Mouse (Mus musculus): ENCODE data around the gene Mras. TPM values are rescaled to one million over a fixed set of nuclear protein-coding genes. Genes with fewer than 3 reads are reported as not detected.

Gene Mras
- polyA plus RNA-seq, 1 experiment from 2014 or later = 7.5 TPM

GRCm38 (mm10) chr9:99336538-99336937 lies 100.6 kb downstream of the Mras start:
- Histone ChIP-seq H3K4me1 (peaks cover 14% of the 10 kb centered on the region), H3K4me3 (no peak overlapping the region), H3K27ac (no peak overlapping the region), H3K9me3 (no peaks in the 10 kb centered on the region), H3K27me3 (ENCODE audit: insufficient read depth, poor library complexity, severe bottlenecking) (peaks cover 6% of the 10 kb centered on the region; the same call in 1 of the 2 replicates), H3K36me3 (no peaks in the 10 kb centered on the region)
- DNase-seq (ENCODE audit: low spot score) = no peak
- 83% methylated on average over 4 of the region's 4 CpGs for WGBS

Other genes starting within 250 kb of the Mras start
- gene Faiml, start 200.1 kb downstream of the Mras start, polyA plus RNA-seq (2016; fragmentation: Nextera tagmentation; extraction: Ambion mirVana) = not detected in 2 replicates
- gene Cep70, start 194.0 kb downstream of the Mras start, polyA plus RNA-seq (2016; fragmentation: Nextera tagmentation; extraction: Ambion mirVana) = 25.9 and 27.3 TPM in 2 replicates
- gene Esyt3, start 78.8 kb downstream of the Mras start, polyA plus RNA-seq (2016; fragmentation: Nextera tagmentation; extraction: Ambion mirVana) = 0.11 and 0.23 TPM in 2 replicates
- gene Nme9, start 14.1 kb upstream of the Mras start, polyA plus RNA-seq (2016; fragmentation: Nextera tagmentation; extraction: Ambion mirVana) = not detected in 2 replicates
- 22.7 and 26.3 TPM in 2 replicates for gene Armc8, start 131.5 kb upstream of the Mras start, polyA plus RNA-seq (2016; fragmentation: Nextera tagmentation; extraction: Ambion mirVana)
- 23.2 and 32.9 TPM in 2 replicates for gene Dbr1, start 138.4 kb upstream of the Mras start, polyA plus RNA-seq (2016; fragmentation: Nextera tagmentation; extraction: Ambion mirVana)
- not detected in 2 replicates for gene A4gnt, start 175.1 kb upstream of the Mras start, polyA plus RNA-seq (2016; fragmentation: Nextera tagmentation; extraction: Ambion mirVana)
- 24.0 and 26.5 TPM in 2 replicates for gene Dzip1l, start 192.1 kb upstream of the Mras start, polyA plus RNA-seq (2016; fragmentation: Nextera tagmentation; extraction: Ambion mirVana)